Mouse (Mus musculus) lung, adult 18-20 months (tissue): ENCODE data around the gene Sys1.
A peak's percentile ranks its signal among the peaks of the same experiment; 100 is the strongest.

ENCODE experiments used
- DNase-seq, 2 experiments: peaks; one replicate each; pipeline ENCODE4 v3.0.0; 2022; ENCODE audit warnings: mixed read lengths in 2 of 2

Gene Sys1

DNA sequence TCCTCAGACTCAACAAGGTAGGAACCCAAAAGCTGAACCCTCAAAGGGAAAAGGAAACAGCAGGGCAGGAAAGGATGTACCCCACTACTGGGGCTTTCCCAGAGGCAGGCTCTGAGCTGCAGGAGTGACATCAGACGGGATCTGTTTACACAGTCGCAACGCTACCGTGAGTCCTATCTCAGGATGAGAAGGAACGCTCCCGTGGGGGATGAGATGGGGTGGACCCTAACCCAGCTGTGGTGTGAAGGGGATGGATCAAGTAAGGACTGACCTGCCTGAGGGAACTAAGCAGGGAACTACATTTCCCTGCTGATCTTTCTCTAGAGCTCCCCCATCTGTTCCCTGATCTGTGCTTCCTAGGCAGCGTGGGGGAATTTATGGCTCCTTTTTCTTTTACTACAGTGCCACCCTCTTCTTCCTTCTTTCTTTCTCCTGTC, at the start of gene Sys1:
Sys1 (plus strand) TSS at position 101 of the 437 bp plus-strand sequence.
- no peak for DNase-seq

- DNase-seq: peak; percentile 64 to 76
These were observed 49.1 kb upstream of the Sys1 start for GRCm38 (mm10) chr2:164407708-164408107.

DNA sequence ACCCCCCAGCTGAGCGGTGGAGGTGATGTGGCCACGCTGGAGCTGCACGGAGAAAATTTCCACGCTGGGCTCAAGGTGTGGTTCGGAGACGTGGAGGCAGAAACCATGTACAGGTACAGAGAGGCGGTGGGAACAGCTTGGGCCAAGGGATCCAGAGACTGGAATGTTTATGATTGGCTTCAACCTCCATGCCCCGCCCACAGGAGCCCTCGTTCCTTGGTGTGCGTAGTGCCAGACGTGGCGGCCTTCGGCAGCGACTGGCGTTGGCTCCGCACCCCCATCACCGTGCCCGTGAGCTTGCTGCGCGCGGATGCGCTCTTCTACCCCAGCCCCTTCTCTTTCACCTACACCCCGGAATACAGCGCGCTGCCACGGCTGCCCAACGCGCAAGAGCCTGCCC, 42.6 kb upstream of the Sys1 start:
- DNase-seq: no peak

GRCm38 (mm10) chr2:164414581-164414980, 42.2 kb upstream of the Sys1 start:
- DNase-seq: no peak

- DNase-seq: no peak
These were observed 39.6 kb upstream of the Sys1 start for GRCm38 (mm10) chr2:164417198-164417597.

GRCm38 (mm10) chr2:164418308-164418875, 38.4 kb upstream of the Sys1 start:
- DNase-seq: no peak

DNA sequence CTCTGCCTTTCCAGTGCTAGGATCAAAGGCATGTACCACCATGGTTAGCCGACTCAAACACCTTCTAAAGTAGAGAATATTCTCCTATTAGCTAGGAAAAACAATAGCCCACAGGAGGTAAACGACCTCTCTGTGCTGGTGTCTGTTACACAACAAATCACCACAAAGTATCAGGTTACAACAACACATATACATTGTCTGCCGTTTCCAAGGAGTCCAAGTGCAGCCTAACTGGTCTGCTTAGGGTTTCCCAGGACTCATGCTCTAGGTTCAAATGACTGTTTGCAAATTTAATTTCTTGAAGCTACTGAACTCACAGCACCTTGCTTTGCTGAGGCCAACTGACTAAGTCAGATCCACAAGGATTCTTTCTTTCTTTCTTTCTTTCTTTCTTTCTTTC, 37.3 kb upstream of the Sys1 start:
- no peak for DNase-seq

GRCm38 (mm10) chr2:164421306-164421705, 35.5 kb upstream of the Sys1 start:
- DNase-seq: no peak

DNA sequence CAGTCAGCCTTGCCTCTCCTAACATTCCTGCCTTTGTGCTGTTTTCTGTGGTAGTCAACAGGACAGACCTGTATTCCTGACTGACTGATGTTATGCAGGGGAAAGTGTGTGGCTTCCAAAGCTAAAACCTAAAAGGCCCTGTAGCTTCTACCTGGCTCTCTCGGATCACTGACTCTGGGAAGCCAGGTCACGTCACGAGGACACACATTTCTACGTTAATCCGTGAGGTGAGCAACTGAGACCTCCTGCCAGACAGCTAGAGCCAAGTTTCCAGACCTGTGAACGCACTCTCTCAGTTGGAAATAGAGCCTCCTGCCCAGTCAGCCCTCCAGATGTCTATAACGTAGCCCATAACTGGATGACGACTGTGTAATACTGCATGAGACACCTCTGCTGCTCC, 34.8 kb upstream of the Sys1 start:
- DNase-seq: no peak

DNA sequence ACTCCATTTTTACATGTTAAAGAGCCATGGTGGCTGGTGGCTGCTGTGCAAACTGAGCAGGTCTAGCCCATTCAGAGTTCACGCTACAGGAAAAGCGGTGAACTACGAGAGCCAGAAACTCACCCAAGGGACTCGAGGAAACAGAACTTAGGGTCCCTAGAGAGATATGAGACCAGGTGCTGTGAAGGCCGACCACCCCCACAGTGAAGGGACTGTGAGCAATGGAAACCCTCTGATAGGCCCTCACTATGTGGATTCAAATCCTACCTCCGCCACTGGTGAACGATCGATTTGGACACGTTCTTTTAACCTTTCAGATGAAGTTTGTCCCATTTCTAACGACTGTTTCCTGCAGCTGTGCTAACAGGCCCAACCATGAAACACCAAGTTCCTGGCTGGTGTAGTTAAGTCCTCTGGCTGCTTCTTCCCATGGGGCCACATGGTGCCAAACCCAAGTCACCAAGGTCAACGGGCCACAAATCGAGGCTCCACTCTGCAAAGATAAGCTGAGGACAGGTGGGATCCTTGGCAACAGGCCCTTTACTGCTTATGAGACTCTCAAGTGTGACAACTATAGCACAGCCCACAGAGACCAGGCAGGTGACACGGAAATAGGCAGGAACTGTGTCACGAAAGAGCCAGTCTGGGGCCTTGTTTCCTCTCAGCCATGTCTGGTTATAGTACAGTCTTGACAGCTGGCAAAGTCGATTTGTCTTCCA, 33.9 kb upstream of the Sys1 start:
- DNase-seq: no peak

GRCm38 (mm10) chr2:164423464-164423863, 33.3 kb upstream of the Sys1 start:
- DNase-seq: no peak

DNA sequence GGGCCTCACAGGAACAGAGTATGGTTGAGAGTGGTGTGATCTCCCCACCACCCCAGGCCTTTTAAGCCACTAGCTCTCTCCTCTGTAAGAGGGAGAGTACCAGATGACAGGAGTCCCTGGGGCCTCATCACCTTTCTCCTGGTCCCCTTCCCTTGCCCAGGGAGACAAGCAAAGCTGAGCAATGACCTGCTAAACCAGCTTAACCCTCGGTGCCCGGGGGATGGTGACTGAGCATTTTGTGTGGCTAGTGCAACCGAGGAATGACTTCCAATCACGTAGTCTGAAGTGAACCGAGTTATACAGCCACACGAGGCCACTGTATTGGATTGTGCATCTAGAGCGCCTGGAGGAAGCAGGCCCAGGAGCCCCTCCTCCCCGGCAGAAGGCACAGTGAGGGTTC, 32.4 kb upstream of the Sys1 start:
- no peak for DNase-seq

- no peak for DNase-seq
These were observed 31.4 kb upstream of the Sys1 start for GRCm38 (mm10) chr2:164425401-164425800.

DNA sequence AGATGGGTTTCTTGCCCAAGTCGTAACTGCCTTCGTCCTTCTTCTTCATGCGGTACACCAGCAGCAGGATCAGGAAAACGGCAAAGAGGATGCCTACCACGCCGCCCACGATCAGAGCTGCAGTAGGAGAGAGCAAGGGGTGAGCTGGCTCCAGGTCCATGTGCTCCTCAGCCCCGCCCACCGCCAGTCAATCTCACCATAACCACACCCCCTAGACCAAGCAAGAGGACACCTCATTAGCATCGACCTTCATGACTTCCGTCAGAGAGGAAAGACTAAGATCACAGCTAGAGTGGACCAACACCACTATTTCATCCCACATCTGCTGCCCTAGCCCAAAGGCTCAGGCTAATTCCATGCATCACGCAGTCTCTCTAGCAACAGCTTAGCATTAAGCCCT, 30.6 kb upstream of the Sys1 start:
- no peak for DNase-seq

DNA sequence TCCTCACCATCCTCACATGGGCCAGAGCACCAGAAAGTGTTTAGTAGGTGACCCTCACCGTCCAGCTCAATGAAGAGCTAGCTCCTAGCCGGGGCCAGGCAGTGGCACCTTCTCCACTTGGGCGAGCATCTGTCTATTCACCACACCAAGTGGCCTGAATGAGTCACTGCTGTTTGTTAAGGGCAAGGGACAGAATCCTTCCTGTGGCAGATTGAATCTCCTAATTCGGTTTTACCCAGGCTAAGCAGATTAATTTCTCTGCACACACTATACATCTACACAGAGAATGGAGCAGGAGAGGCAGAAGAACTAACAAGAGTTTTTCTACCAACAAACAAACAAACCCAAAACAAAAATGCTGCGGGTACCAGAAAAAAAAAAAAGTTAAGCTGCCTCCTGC, 29.8 kb upstream of the Sys1 start:
- no peak for DNase-seq

DNA sequence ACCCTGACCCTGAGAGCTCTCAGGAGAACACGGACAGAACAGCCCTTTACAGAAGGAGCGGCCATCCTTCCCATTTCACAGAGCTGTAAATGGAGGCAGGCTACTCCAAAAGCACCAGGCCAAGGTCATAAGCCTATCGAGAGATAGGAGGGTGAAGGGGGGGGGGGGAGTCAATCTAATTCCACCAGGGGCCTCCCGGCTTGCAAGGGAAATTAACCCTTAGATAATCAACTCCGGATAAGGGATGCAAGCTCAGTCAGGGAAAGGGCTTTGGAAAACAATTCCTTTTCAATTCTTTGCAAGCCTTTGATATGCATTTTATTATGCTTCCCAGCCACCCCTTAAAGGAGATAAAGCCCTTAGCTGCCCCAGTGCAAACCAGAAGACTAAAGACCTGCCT, 28.3 kb upstream of the Sys1 start:
- no peak for DNase-seq

DNA sequence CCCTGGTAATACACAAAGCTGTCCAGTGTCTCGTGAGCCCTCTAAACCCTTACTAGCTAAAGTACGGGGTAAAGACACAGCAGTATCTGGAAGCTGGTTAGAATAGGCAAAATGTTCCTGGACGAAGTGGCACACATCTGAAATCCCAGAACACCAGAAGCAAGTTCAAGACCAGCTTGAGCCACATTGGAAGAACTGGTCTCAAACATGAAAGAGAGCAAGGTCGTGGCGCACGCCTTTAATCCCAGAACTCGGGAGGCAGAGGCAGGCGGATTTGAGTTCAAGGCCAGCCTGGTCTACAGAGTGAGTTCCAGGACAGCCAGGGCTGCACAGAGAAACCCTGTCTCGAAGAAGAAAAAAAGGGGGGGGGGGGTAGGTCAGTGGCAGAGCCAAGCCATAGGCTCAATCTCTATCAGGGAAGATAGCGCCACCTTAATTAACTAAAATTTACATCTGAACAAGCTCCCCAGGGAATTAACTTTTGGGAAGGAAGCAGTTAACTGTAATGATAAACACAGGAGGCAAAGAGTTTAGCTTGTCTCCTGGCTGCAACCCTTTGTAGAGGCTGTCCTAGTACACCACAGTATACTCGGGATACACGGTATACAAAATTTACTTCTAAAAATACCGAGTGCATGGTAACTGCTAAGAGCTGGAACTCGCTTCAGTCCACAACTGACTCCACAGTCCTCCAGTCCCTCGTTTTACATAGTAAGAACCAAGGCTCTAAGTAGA, 26.7 kb upstream of the Sys1 start:
- DNase-seq: no peak

- peak in 1 of 2 experiments; percentile 71 for DNase-seq
These were observed 26.1 kb upstream of the Sys1 start for GRCm38 (mm10) chr2:164430697-164431096.

GRCm38 (mm10) chr2:164431676-164432465, 24.9 kb upstream of the Sys1 start:
- DNase-seq: peak; percentile 63 to 74

GRCm38 (mm10) chr2:164432541-164433191, 24.1 kb upstream of the Sys1 start:
- DNase-seq: peak; percentile 49 to 71

GRCm38 (mm10) chr2:164433278-164433895, 23.4 kb upstream of the Sys1 start:
- no peak for DNase-seq

GRCm38 (mm10) chr2:164434681-164435080, 22.1 kb upstream of the Sys1 start:
- DNase-seq: no peak
